Mouse (Mus musculus) small intestine, adult 2 months (tissue): ENCODE data around the gene Galm. TPM values are rescaled to one million over a fixed set of nuclear protein-coding genes. Genes with fewer than 3 reads are reported as not detected.

Experiments
- H3K27ac ChIP-seq: fragments of 200-500 bp; 2 replicates; pipeline ENCODE4 v1.5.1; 2012; ENCODE audit warnings: low read depth, low read length, control low read depth, inconsistent platforms; ENCODE audit not compliant: insufficient read depth
- H3K27me3 ChIP-seq: fragments of 200-500 bp; 2 replicates; pipeline ENCODE4 v1.6.1; 2012; ENCODE audit warnings: mild to moderate bottlenecking, moderate library complexity, low read length, inconsistent platforms; ENCODE audit not compliant: control insufficient read depth, insufficient read depth
- H3K36me3 ChIP-seq: fragments of 200-500 bp; 2 replicates; pipeline ENCODE4 v1.6.1; 2012; ENCODE audit warnings: mild to moderate bottlenecking, low read length, control low read depth, inconsistent platforms; ENCODE audit not compliant: control insufficient read depth, insufficient read depth
- H3K4me1 ChIP-seq: fragments of 200-500 bp; 2 replicates; pipeline ENCODE4 v1.6.1; 2012; ENCODE audit warnings: low read length, inconsistent platforms, mixed read lengths; ENCODE audit not compliant: control insufficient read depth, insufficient read depth, insufficient read length
- H3K4me3 ChIP-seq: fragments of 200-500 bp; 2 replicates; pipeline ENCODE4 v1.5.1; 2012; ENCODE audit warnings: low read depth, mild to moderate bottlenecking, control low read depth, inconsistent platforms, low read length, moderate library complexity
- CTCF ChIP-seq: fragments of 200-500 bp; IDR thresholded peaks from 2 replicates; pipeline ENCODE4 v1.5.1; 2012; ENCODE audit warnings: low read depth, mild to moderate bottlenecking, control low read depth, inconsistent platforms, low read length, moderate library complexity, mixed read lengths; ENCODE audit not compliant: insufficient replicate concordance, insufficient read length; ENCODE audit errors: extremely low read depth
- POLR2A ChIP-seq: fragments of 200-500 bp; IDR thresholded peaks from 2 replicates; pipeline ENCODE4 v1.6.1; 2012; ENCODE audit warnings: low read depth, mild to moderate bottlenecking, control low read depth, inconsistent platforms, low read length, moderate library complexity
- whole genome bisulfite sequencing: fragments of 180-500 bp; shearing (Covaris S2); methylation state at CpG from one replicate; pipeline ENCODE4 v1.1.7; 2018; 5-methylcytosine and 5-hydroxymethylcytosine counted together
- polyA plus RNA-seq: library from polyadenylated mRNA; depleted of rRNA; stranded (reverse); fragments of >200 nt; gene quantifications from 2 replicates; pipeline ENCODE4 v1.2.3, GENCODE M21; 2012

The Galm gene
- polyA plus RNA-seq, 1 experiment, result 67.4 TPM

- Histone ChIP-seq H3K4me1 (no peaks in the 10 kb centered on the region), H3K27me3 (no peaks in the 10 kb centered on the region)
- 80% methylated on average over 9 of the region's 9 CpGs for WGBS
Observed at GRCm38 (mm10) chr17:80139753-80140444, 12.6 kb downstream of the Galm start.

GRCm38 (mm10) chr17:80143478-80144232 lies 16.4 kb downstream of the Galm start:
- no peak overlapping the region for H3K4me3 ChIP-seq
- H3K36me3 ChIP-seq, result peaks cover 10% of the 10 kb centered on the region
- H3K4me1 ChIP-seq, result peaks cover 2% of the 10 kb centered on the region; the same call in 1 of the 2 replicates
- no peak overlapping the region for H3K27ac ChIP-seq
- TF ChIP-seq POLR2A (no peak), CTCF (no peak)
- WGBS, result 70% methylated on average over 6 of the region's 6 CpGs
- no peaks in the 10 kb centered on the region for H3K27me3 ChIP-seq

More at GRCm38 (mm10) chr17:80139753-80140444, 12.6 kb downstream of the Galm start:
- no peak overlapping the region for H3K4me3 ChIP-seq
- no peak overlapping the region for H3K27ac ChIP-seq
- TF ChIP-seq CTCF (no peak), POLR2A (no peak)
- peaks cover 13% of the 10 kb centered on the region for H3K36me3 ChIP-seq

DNA sequence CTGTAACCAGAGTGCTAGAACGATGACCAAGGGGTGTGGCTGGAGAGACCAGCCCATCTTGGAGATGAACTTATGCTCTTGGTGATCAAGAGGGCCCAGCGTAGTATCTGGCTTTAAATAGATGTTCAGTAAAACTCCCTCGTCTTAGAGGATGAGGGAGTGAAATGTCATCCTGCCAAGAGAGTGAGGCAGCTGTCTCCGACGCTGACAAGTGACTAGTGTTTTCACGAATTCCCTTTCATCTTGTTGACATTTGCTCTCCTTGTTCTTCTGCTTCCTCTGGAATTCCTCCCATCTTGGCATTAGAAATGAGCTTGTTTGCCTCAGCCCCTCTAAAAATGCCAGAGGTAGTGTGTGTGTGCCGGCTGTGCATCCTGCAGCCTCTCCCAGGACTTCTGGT lies 17.9 kb downstream of the Galm start:
- Histone ChIP-seq H3K4me1 (peaks cover 2% of the 10 kb centered on the region; the same call in 1 of the 2 replicates), H3K4me3 (no peak overlapping the region), H3K27ac (no peak overlapping the region), H3K27me3 (no peaks in the 10 kb centered on the region), H3K36me3 (peaks cover 5% of the 10 kb centered on the region; the same call in 1 of the 2 replicates)
- TF ChIP-seq CTCF (no peak), POLR2A (no peak)
- WGBS, result 67% methylated on average over 7 of the region's 7 CpGs

DNA sequence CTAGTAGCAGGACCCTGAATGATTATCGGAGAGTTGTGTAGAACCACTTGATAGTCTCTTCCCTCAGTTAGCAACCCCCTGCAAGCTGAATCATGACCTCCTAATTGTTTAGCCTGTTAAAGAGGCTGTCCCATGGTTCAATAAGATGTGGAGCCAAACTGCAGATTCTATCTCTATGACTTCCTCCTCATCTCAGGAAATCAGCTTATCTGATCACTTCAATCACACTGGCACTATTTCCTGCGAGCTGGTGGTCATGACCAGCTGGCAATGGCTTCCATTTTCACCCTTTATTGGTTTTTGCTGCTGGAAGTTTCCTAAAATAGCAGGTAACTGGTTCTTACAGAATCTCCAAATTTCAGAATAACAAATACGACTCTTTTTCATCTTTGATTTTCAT lies 18.5 kb downstream of the Galm start:
- H3K4me3 ChIP-seq, result no peak overlapping the region
- 70% methylated on average over 3 of the region's 3 CpGs for WGBS
- peaks cover 2% of the 10 kb centered on the region; the same call in 1 of the 2 replicates for H3K4me1 ChIP-seq

GRCm38 (mm10) chr17:80148053-80148994 lies 21.1 kb downstream of the Galm start:
- Histone ChIP-seq H3K27me3 (no peaks in the 10 kb centered on the region), H3K36me3 (peaks cover 9% of the 10 kb centered on the region), H3K27ac (peak overlapping the region; percentile 73), H3K4me3 (peak overlapping the region; percentile 45), H3K4me1 (peaks cover 2% of the 10 kb centered on the region; the same call in 1 of the 2 replicates)
- TF ChIP-seq POLR2A (no peak), CTCF (no peak)
- 40% methylated on average over 23 of the region's 23 CpGs for WGBS

More for the DNA sequence above, 18.5 kb downstream of the Galm start:
- Histone ChIP-seq H3K27ac (no peak overlapping the region), H3K27me3 (no peaks in the 10 kb centered on the region), H3K36me3 (peaks cover 6% of the 10 kb centered on the region; the same call in 1 of the 2 replicates)
- TF ChIP-seq CTCF, result no peak
- no peak for TF ChIP-seq POLR2A

- Histone ChIP-seq H3K36me3 (peaks cover 12% of the 10 kb centered on the region), H3K4me1 (peaks cover 2% of the 10 kb centered on the region; the same call in 1 of the 2 replicates), H3K4me3 (no peak overlapping the region), H3K27me3 (no peaks in the 10 kb centered on the region), H3K27ac (no peak overlapping the region; the same call in 1 of the 2 replicates)
- 88% methylated on average over 6 of the region's 6 CpGs for WGBS
- TF ChIP-seq POLR2A (no peak), CTCF (no peak)
Observed at GRCm38 (mm10) chr17:80148995-80149388, 21.7 kb downstream of the Galm start.
